Mouse (Mus musculus) kidney, embryonic 14.5 days (tissue): ENCODE results near the gene Taf5. TPM values are rescaled to one million over a fixed set of nuclear protein-coding genes. Genes with fewer than 3 reads are reported as not detected.

ENCODE experiments used
- ATAC-seq: fragments of 200-750 bp; cut with Nextera tagmentation; 2 replicates; pipeline ENCODE4 v1.8.0; 2017; ENCODE audit warnings: moderate number of reproducible peaks, mild to moderate bottlenecking, moderate TSS enrichment, moderate library complexity; ENCODE audit not compliant: low FRiP score, low TSS enrichment
- H3K27ac ChIP-seq: fragments of 300-500 bp; sonication (generic); 2 replicates; pipeline ENCODE4 v1.5.1; 2014; ENCODE audit warnings: low read depth, mild to moderate bottlenecking, low read length, moderate library complexity, mixed read lengths
- H3K27me3 ChIP-seq: fragments of 300-500 bp; sonication (generic); 2 replicates; pipeline ENCODE4 v1.6.1; 2014; ENCODE audit warnings: mild to moderate bottlenecking, low read length; ENCODE audit not compliant: control insufficient read depth, insufficient read depth
- H3K36me3 ChIP-seq: fragments of 300-500 bp; sonication (generic); 2 replicates; pipeline ENCODE4 v1.6.1; 2014; ENCODE audit warnings: low read length, mixed read lengths; ENCODE audit not compliant: control insufficient read depth, insufficient read depth
- H3K4me1 ChIP-seq: fragments of 300-500 bp; sonication (generic); 2 replicates; pipeline ENCODE4 v1.6.1; 2014; ENCODE audit warnings: low read length, mixed read lengths; ENCODE audit not compliant: control insufficient read depth, insufficient read depth
- H3K4me2 ChIP-seq: fragments of 300-500 bp; sonication (generic); replicated peaks from 2 replicates; pipeline ENCODE4 v1.6.1; 2014; ENCODE audit warnings: low read depth, mild to moderate bottlenecking, low read length
- H3K4me3 ChIP-seq: fragments of 300-500 bp; sonication (generic); 2 replicates; pipeline ENCODE4 v1.5.1; 2014; ENCODE audit warnings: mild to moderate bottlenecking, low read length
- H3K9ac ChIP-seq: fragments of 300-500 bp; sonication (generic); 2 replicates; pipeline ENCODE4 v1.6.1; 2014; ENCODE audit warnings: low read depth, mild to moderate bottlenecking, low read length, moderate library complexity
- H3K9me3 ChIP-seq: fragments of 300-500 bp; sonication (generic); 2 replicates; pipeline ENCODE4 v1.6.1; 2016; ENCODE audit warnings: low read length; ENCODE audit not compliant: control insufficient read depth
- WGBS: fragments of 180-500 bp; shearing (Covaris S2); extraction: QIAGEN DNeasy Blood & Tissue Kit; methylation state at CpG from one replicate; pipeline ENCODE4 v1.1.7; 2014; 5-methylcytosine and 5-hydroxymethylcytosine counted together
- polyA plus RNA-seq: library from polyadenylated mRNA; unstranded; fragments of >200 nt; fragmentation: Nextera tagmentation; extraction: Ambion mirVana; gene quantifications from 2 replicates; pipeline ENCODE4 v1.2.1, GENCODE M21; 2014

Taf5 gene
- polyA plus RNA-seq, 1 experiment from 2014 or later: 10.6 TPM

DNA sequence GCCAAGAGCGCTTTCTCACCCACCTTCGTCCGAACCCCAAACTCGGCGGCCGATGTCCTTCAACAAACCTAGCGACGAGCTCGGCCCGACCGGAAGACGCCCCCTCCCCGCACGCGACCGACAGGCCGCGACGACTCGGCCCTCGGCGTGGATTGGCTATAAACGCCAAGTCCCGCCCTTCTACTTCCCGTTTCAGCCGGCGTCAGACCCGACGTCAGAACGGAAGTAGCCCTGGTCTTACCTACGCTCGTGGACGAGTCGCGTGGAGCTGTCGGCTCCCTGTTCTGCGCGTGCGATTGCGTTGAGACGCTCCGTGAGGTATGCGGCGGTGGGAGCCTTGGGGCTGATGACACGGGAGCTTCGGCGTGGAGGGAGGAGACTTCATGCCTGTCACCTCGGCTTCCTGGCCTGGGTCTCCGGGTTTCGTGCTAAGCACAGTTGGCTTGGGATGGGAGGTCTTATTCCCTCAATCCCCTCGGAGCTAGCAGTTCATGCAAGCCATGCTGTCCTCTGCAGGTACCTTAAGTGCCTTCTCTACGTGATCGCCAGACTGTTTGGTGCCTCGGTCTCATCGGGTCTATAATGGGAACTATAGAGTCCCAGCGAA is 23.1 kb downstream of the Taf5 start, which contains the start of the genes Usmg5 and Pdcd11:
Usmg5 (minus strand) TSS at position 98 of the 607 bp plus-strand sequence.
Pdcd11 (plus strand) TSS at position 219 of the 607 bp plus-strand sequence.
- H3K27me3 ChIP-seq: no peaks in the 10 kb centered on the region
- peaks cover 38% of the 10 kb centered on the region for H3K36me3 ChIP-seq
- H3K27ac ChIP-seq: peak within 1 kb of the TSS; percentile 75
- H3K9me3 ChIP-seq: no peaks in the 10 kb centered on the region
- ATAC-seq: peak; percentile 99
- peak within 1 kb of the TSS; percentile 79 for H3K4me3 ChIP-seq
- under 1% methylated on average over 56 of the region's 56 CpGs for WGBS
- H3K4me1 ChIP-seq: peaks cover 10% of the 10 kb centered on the region
- H3K9ac ChIP-seq: peak within 1 kb of the TSS; percentile 86
- H3K4me2 ChIP-seq: peak within 1 kb of the TSS; percentile 77

DNA sequence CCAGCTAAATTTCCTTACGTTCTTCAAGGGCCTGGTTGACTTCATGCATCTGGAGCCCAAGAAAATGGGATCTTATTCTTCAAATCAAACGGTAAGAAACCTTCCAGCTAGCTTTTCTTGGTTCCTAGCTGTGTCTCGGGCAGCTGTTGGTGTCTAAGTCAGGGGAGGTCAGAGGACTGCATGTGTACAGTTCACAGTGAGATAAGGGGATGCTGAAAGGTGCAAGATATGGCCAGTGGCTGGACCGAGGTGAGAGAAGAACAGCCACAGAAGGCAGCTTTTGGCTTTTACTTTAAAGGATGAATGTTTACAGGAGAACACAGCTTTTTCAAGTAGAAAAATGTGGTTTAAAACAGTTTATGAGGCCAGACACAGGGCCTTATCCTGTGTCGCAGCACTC is 33.5 kb downstream of the Taf5 start:
- no peak for ATAC-seq
- Histone ChIP-seq H3K27me3 (no peaks in the 10 kb centered on the region), H3K36me3 (peaks cover 98% of the 10 kb centered on the region), H3K4me2 (no peak overlapping the region), H3K4me3 (no peak overlapping the region), H3K9me3 (no peaks in the 10 kb centered on the region), H3K4me1 (no peaks in the 10 kb centered on the region), H3K9ac (no peak overlapping the region), H3K27ac (no peak overlapping the region)
- 92% methylated on average over 5 of the region's 5 CpGs for WGBS

DNA sequence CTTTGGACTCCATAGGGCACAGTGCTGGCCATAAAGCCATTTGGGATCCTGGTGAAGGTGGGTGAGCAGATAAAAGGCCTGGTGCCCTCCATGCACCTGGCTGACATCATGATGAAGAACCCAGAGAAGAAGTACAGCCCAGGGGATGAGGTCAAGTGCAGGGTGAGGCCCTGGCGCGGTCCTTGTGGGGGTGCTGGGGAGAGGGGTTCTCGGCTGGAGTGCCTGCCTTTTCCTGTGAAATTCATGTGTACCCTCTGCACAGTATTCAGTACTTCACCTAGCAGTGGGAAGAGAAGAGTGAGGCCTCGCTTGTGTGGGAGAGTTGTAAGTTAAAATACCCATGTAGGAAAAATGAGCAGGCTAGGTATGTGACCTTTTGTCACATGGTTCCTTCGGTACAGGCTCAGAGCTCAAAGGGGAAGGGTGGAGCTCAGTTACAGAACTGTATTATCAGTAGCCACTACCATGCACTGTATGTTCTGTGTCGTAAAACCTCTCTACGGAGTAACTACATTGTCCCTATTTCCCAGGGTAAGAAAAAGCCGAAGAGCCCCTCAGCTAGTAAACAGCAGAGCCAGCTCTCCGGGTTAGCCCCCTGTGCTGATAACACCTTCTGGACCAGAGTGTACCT is 37.2 kb downstream of the Taf5 start:
- no peaks in the 10 kb centered on the region for H3K9me3 ChIP-seq
- WGBS: 94% methylated on average over 9 of the region's 9 CpGs
- no peak overlapping the region for H3K4me2 ChIP-seq
- peaks cover 98% of the 10 kb centered on the region for H3K36me3 ChIP-seq
- H3K27me3 ChIP-seq: no peaks in the 10 kb centered on the region
- no peak overlapping the region for H3K4me3 ChIP-seq
- no peak overlapping the region for H3K9ac ChIP-seq
- ATAC-seq: no peak
- H3K4me1 ChIP-seq: no peaks in the 10 kb centered on the region
- no peak overlapping the region for H3K27ac ChIP-seq

DNA sequence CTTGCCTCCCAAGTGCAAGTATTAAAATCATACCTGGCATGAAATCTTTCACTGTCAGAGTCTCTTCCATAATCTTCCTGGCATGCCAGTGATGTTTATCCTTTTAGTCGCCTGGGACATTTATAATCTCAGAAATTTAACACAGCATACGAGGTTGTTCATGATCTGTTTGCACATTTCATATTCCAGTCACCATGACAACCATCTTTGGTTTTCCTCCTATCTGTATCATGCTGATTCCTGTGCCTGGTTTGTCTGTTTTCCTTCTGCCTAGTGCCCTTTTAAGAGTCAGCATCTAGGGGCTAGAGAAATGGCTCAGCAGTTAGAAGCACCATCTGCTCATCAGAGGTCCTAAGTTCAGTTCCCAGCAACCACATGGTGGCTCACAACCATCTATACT is 51.1 kb downstream of the Taf5 start:
- WGBS: 90% methylated on average over 2 of the region's 2 CpGs

DNA sequence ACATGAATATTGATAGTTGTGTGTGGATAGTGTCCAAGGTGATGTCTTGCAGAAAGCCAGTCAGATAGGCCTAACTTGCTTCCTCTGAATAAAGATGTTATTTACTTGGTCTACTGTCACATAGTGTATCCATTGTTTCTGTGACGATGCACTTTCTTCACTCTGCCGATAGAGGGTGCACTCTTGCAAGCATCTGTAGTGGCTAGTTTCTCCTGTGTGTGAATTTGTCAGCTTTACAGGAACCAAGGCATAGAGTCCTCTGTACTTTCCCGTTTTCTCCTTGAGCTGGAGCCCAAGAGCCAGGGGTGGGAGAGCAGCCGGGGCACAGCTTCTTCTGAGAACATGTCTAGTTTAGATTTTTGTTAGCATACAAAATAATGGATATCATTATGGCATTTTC is 53.5 kb downstream of the Taf5 start:
- Histone ChIP-seq H3K9ac (no peak overlapping the region), H3K9me3 (no peaks in the 10 kb centered on the region), H3K36me3 (peaks cover 75% of the 10 kb centered on the region), H3K27me3 (no peaks in the 10 kb centered on the region), H3K4me2 (no peak overlapping the region), H3K27ac (no peak overlapping the region), H3K4me1 (no peaks in the 10 kb centered on the region), H3K4me3 (no peak overlapping the region)
- ATAC-seq: no peak
- 44% methylated on average over 4 of the region's 4 CpGs for WGBS

More for the DNA sequence above, 51.1 kb downstream of the Taf5 start:
- Histone ChIP-seq H3K36me3 (peaks cover 74% of the 10 kb centered on the region), H3K4me3 (no peak overlapping the region), H3K27ac (no peak overlapping the region), H3K4me2 (no peak overlapping the region), H3K9ac (no peak overlapping the region), H3K9me3 (no peaks in the 10 kb centered on the region), H3K4me1 (no peaks in the 10 kb centered on the region), H3K27me3 (no peaks in the 10 kb centered on the region)
- ATAC-seq: no peak

DNA sequence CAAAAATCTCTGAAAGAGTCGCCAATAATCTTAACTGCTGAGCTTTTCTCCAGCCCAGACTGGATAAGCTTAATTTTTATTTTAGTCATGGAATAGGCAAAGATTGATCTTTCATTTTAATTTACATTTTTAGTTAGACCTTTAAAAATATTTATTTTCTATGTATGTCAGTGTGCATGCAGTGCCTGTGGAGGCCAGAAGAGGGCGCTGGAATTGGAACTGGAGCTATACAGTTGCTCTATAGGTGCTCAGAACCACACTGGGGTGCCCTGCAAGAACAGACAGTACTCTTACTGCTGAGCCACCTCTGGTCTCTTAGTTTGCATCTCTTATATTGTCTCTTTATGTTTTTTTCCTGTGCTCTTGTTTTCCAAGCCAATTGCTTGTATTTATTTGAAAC is 55.3 kb downstream of the Taf5 start:
- no peak for ATAC-seq

DNA sequence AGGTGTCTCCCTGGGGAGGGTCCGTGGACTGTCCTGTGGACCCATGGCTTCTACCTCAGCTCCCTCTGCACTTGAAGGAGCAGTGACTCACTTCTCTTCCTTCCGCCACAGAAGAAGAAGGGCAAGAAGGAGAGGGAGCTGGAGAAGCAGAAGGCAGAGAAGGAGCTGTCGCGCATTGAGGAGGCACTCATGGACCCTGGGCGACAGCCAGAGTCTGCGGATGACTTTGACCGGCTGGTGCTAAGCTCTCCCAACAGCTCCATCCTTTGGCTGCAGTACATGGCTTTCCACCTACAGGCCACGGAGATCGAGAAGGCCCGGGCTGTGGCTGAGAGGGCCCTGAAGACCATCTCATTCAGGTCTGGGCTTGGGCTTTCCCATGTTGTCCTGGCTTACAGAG is 60.6 kb downstream of the Taf5 start:
- H3K27me3 ChIP-seq: no peaks in the 10 kb centered on the region

More for the DNA sequence above, 55.3 kb downstream of the Taf5 start:
- Histone ChIP-seq H3K4me3 (no peak overlapping the region), H3K9ac (no peak overlapping the region), H3K4me1 (no peaks in the 10 kb centered on the region), H3K36me3 (peaks cover 76% of the 10 kb centered on the region), H3K27ac (no peak overlapping the region), H3K9me3 (no peaks in the 10 kb centered on the region), H3K27me3 (no peaks in the 10 kb centered on the region), H3K4me2 (no peak overlapping the region)
- WGBS: 23% methylated on average over 2 of the region's 2 CpGs

DNA sequence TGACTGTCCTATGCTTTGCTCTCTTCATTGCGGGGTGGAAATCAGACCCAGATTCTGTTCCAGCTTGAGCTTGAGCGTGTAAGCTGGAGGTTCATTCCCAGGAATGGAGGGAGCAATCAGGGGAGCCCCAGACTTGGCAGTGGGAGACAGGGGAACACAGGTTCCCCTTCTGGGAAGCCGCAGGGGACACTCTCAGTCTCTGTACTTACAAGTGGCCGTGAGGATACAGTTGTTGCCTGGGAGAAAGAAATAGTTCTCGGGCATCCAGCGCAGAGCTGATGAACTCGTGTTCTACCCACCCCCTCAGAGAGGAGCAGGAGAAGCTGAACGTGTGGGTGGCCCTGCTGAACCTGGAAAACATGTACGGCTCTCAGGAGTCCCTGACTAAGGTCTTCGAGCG is 61.3 kb downstream of the Taf5 start:
- H3K36me3 ChIP-seq: peaks cover 94% of the 10 kb centered on the region
- H3K4me2 ChIP-seq: no peak overlapping the region
- no peak for ATAC-seq
- H3K4me3 ChIP-seq: no peak overlapping the region
- no peaks in the 10 kb centered on the region for H3K27me3 ChIP-seq
- H3K9me3 ChIP-seq: no peaks in the 10 kb centered on the region
- no peak overlapping the region for H3K9ac ChIP-seq
- H3K4me1 ChIP-seq: no peaks in the 10 kb centered on the region
- WGBS: 91% methylated on average over 11 of the region's 11 CpGs
- no peak overlapping the region for H3K27ac ChIP-seq

More for the DNA sequence above, 60.6 kb downstream of the Taf5 start:
- Histone ChIP-seq H3K27ac (no peak overlapping the region), H3K36me3 (peaks cover 92% of the 10 kb centered on the region), H3K4me1 (no peaks in the 10 kb centered on the region), H3K9me3 (no peaks in the 10 kb centered on the region), H3K9ac (no peak overlapping the region), H3K4me2 (no peak overlapping the region), H3K4me3 (no peak overlapping the region)
- no peak for ATAC-seq
- WGBS: 95% methylated on average over 10 of the region's 10 CpGs

DNA sequence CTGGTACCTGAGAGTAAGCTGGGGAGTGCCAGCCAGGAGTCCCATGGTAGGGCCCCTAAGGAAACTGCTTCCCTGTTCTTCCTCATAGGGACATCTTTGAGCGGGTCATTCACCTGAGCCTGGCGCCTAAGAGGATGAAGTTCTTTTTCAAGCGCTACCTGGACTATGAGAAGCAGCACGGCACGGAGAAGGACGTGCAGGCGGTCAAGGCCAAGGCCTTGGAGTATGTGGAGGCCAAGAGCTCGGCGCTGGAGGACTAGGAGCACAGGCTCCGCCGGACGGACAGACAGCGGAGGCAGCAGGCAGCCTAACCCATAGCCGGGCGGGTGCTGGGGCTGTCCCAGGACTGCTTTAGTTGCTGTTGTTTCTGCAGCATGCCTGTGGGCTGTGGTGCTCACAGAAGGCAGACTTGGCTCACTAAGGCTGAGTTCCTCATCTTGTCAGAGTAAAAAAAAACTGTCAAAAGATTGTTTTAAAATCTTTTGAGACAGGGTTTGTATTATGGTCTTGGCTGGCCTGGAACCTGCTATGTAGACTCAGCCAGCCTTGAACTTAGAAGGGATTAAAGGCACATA is 63.1 kb downstream of the Taf5 start:
- no peak overlapping the region for H3K4me2 ChIP-seq
- no peak overlapping the region for H3K9ac ChIP-seq
- 95% methylated on average over 15 of the region's 15 CpGs for WGBS
- H3K4me3 ChIP-seq: no peak overlapping the region
- no peak for ATAC-seq
- no peaks in the 10 kb centered on the region for H3K9me3 ChIP-seq
- peaks cover 84% of the 10 kb centered on the region for H3K36me3 ChIP-seq
- H3K4me1 ChIP-seq: no peaks in the 10 kb centered on the region
- no peaks in the 10 kb centered on the region for H3K27me3 ChIP-seq
- H3K27ac ChIP-seq: no peak overlapping the region
